17 mouse cellular contexts compared by ENCODE assay signal in genomic region chr6:127443910-127444309, GRCm38 (mm10). TPM values are rescaled to one million over a fixed set of nuclear protein-coding genes. Genes with fewer than 3 reads are reported as not detected.
DNase-seq lines count a peak whose midpoint lies in the region; ATAC-seq lines count a peak whose summit lies in the region.
"Had no signal": no experiment of that assay in that cellular context is flagged by ENCODE, and none has a peak within 500 bp of the region (broad histone marks: within the 10 kb centered on the region; RNA-seq: fewer than 3 reads in every experiment).

No protein-coding gene starts in this region.

- peaks cover 35% of the 10 kb centered on the region for H3K4me1 ChIP-seq in liver, embryonic 15.5 days (replicated peaks)
- peaks cover 62% of the 10 kb centered on the region for H3K4me1 ChIP-seq in forebrain, embryonic 12.5 days
- peaks cover 66% of the 10 kb centered on the region for H3K4me1 ChIP-seq in midbrain, embryonic 13.5 days (replicated peaks)
- H3K4me1 ChIP-seq: lung, embryonic 15.5 days; stomach, embryonic 15.5 days had no signal

- peaks cover 19% of the 10 kb centered on the region; the same call in 1 of the 2 replicates for H3K27me3 ChIP-seq in liver, embryonic 15.5 days
- no peaks in the 10 kb centered on the region for H3K27me3 ChIP-seq in forebrain, embryonic 12.5 days
- no peaks in the 10 kb centered on the region for H3K27me3 ChIP-seq in midbrain, embryonic 13.5 days
- H3K27me3 ChIP-seq: stomach, embryonic 15.5 days had no signal

- no peak for DNase-seq in liver
- DNase-seq in embryo, embryonic 10.5 days (ENCODE audit: low spot score), result peak; percentile 50
- no peak for DNase-seq in layer of hippocampus, adult 11-12 months (ENCODE audit: low spot score)
- no peak for DNase-seq in adrenal gland, postnatal 14 days
- DNase-seq: cerebellum, adult 9-10 months; kidney, adult 11 months; layer of hippocampus, postnatal 36 days; lung, postnatal 4 days; right cerebral cortex, postnatal 25 days; thymus, adult 18-20 months had no signal

- no peaks in the 10 kb centered on the region for H3K9me3 ChIP-seq in liver, embryonic 15.5 days (replicated peaks)
- H3K9me3 ChIP-seq in forebrain, embryonic 12.5 days, result no peaks in the 10 kb centered on the region
- no peaks in the 10 kb centered on the region for H3K9me3 ChIP-seq in midbrain, embryonic 13.5 days
- H3K9me3 ChIP-seq: heart, embryonic 12.5 days; lung, embryonic 15.5 days; stomach, embryonic 15.5 days had no signal

- no peak for ATAC-seq in liver, embryonic 15.5 days (ENCODE audit: insufficient read depth)
- no peak for ATAC-seq in forebrain, embryonic 12.5 days (ENCODE audit: low FRiP score)
- no peak for ATAC-seq in midbrain, embryonic 13.5 days
- ATAC-seq: hindbrain, embryonic 16.5 days had no signal

- peak overlapping the region; percentile 63; the same call in 1 of the 2 replicates for H3K27ac ChIP-seq in liver, embryonic 15.5 days (replicated peaks)
- peak overlapping the region; percentile 43; the same call in 1 of the 2 replicates for H3K27ac ChIP-seq in forebrain, embryonic 12.5 days
- 0 out of 2 replicates have a peak overlapping the region, but pooled peaks have one; percentile 21 for H3K27ac ChIP-seq in midbrain, embryonic 13.5 days
- H3K27ac ChIP-seq: lung, embryonic 15.5 days; stomach, embryonic 15.5 days had no signal

- no peaks in the 10 kb centered on the region for H3K36me3 ChIP-seq in liver, embryonic 15.5 days (replicated peaks)
- H3K36me3 ChIP-seq in forebrain, embryonic 12.5 days (replicated peaks), result no peaks in the 10 kb centered on the region
- no peaks in the 10 kb centered on the region for H3K36me3 ChIP-seq in midbrain, embryonic 13.5 days
- H3K36me3 ChIP-seq: heart, embryonic 12.5 days; lung, embryonic 15.5 days; stomach, embryonic 15.5 days had no signal

- H3K4me3 ChIP-seq in liver, embryonic 15.5 days (replicated peaks), result no peak overlapping the region
- H3K4me3 ChIP-seq in forebrain, embryonic 12.5 days (replicated peaks), result no peak overlapping the region
- H3K4me3 ChIP-seq in midbrain, embryonic 13.5 days (replicated peaks), result no peak overlapping the region
- H3K4me3 ChIP-seq: heart, embryonic 12.5 days; lung, embryonic 15.5 days; stomach, embryonic 15.5 days had no signal

- no peak overlapping the region for H3K9ac ChIP-seq in liver, embryonic 15.5 days
- no peak overlapping the region for H3K9ac ChIP-seq in forebrain, embryonic 12.5 days
- H3K9ac ChIP-seq in midbrain, embryonic 13.5 days (replicated peaks), result no peak overlapping the region
- H3K9ac ChIP-seq: heart, embryonic 12.5 days; lung, embryonic 15.5 days; stomach, embryonic 15.5 days had no signal

- peak overlapping the region; percentile 35 for H3K4me2 ChIP-seq in liver, embryonic 15.5 days
- H3K4me2 ChIP-seq in forebrain, embryonic 12.5 days, result no peak overlapping the region
- H3K4me2 ChIP-seq in midbrain, embryonic 13.5 days (replicated peaks), result no peak overlapping the region
- H3K4me2 ChIP-seq: heart, embryonic 12.5 days; lung, embryonic 15.5 days; stomach, embryonic 15.5 days had no signal

- WGBS in liver, embryonic 15.5 days (ENCODE audit: insufficient replicate concordance), result 46% methylated on average over 2 of the region's 2 CpGs
- 4% methylated on average over 2 of the region's 2 CpGs for WGBS in forebrain, embryonic 12.5 days
- 2% methylated on average over 2 of the region's 2 CpGs for WGBS in midbrain, embryonic 13.5 days

RNA-seq across cellular contexts. Expression of gene Parp11, which starts 2.7 kb away (rescaled TPM):
- polyA plus RNA-seq in liver, embryonic 15.5 days (2015; fragmentation: Nextera tagmentation; extraction: Ambion mirVana), result 5.2 and 6.2 TPM in 2 replicates
- 69.2 and 75.3 TPM in 2 replicates for polyA plus RNA-seq in forebrain, embryonic 12.5 days (2016; fragmentation: Nextera tagmentation; extraction: Ambion mirVana)
- polyA plus RNA-seq in midbrain, embryonic 13.5 days (2015; fragmentation: Nextera tagmentation; extraction: Ambion mirVana), result 90.4 and 91.7 TPM in 2 replicates
- total RNA-seq in adrenal gland, postnatal 14 days (2021), result 20.2 and 23.1 TPM in 2 replicates
